Mouse (Mus musculus): ENCODE measurements around the gene Rbfox1. TPM values are rescaled to one million over a fixed set of nuclear protein-coding genes. Genes with fewer than 3 reads are reported as not detected.

The Rbfox1 gene
- polyA plus RNA-seq, 1 experiment from 2014 or later: 4.3 TPM

DNA sequence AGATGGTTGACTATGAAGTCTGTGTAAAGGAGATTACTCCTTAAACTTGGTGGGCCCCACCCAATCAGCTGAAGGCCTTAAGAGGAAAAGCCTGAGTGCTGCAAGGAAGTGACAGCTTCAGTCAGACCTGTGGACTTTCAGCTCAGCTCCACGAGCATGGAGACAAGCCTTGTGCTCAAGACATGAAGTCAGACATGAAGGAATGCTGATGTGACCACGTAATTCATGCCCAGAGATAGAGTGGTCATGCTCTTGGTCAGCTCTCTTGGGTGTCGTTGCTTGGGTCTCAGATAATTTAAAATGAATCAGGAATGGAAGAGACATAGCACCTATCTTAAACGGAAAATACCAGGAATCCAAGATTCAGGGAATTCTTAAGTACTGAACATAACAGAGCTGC, 1019.8 kb downstream of the Rbfox1 start:
- no peak overlapping the region for H3K27ac ChIP-seq (replicated peaks)
- no peaks in the 10 kb centered on the region for H3K27me3 ChIP-seq
- H3K9ac ChIP-seq: no peak overlapping the region
- no peak for ATAC-seq (ENCODE audit: insufficient number of reproducible peaks, low FRiP score, low TSS enrichment, low read depth)
- no peaks in the 10 kb centered on the region for H3K4me1 ChIP-seq
- H3K36me3 ChIP-seq: no peaks in the 10 kb centered on the region
- H3K9me3 ChIP-seq (replicated peaks): no peaks in the 10 kb centered on the region
- 72% methylated on average over 4 of the region's 4 CpGs for WGBS
- H3K4me2 ChIP-seq (replicated peaks): no peak overlapping the region
- H3K4me3 ChIP-seq (replicated peaks): no peak overlapping the region

- WGBS: 66% methylated on average over 2 of the region's 2 CpGs
- H3K4me3 ChIP-seq (replicated peaks): no peak overlapping the region
- H3K4me2 ChIP-seq (replicated peaks): no peak overlapping the region
- H3K36me3 ChIP-seq: no peaks in the 10 kb centered on the region
- no peaks in the 10 kb centered on the region for H3K9me3 ChIP-seq (replicated peaks)
- no peak overlapping the region for H3K9ac ChIP-seq
- H3K27ac ChIP-seq (replicated peaks): no peak overlapping the region
- no peaks in the 10 kb centered on the region for H3K27me3 ChIP-seq
- ATAC-seq (ENCODE audit: insufficient number of reproducible peaks, low FRiP score, low TSS enrichment, low read depth): no peak
- H3K4me1 ChIP-seq: no peaks in the 10 kb centered on the region
Observed at GRCm38 (mm10) chr16:6906001-6906400, 1020.8 kb downstream of the Rbfox1 start.

DNA sequence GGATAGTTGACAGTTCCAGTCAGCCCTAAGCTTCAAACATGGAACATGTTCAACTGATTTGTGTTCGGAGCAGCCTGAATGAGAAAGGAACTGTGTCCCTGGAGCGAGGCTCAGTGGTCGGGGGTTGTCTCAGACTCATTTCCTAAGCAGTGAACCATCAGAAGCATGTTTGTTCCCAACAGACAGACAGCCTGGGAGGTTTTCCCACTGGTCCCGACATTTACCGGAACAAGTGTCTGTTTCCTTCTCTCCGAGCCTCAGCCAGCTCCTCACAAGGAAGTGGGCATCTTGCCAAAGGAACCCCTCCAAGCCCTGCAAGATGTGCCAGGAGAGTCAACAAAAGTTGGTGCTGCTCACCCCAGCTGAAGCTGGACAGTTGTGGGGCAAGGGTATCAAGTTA, 1022.4 kb downstream of the Rbfox1 start:
- Histone ChIP-seq H3K36me3 (no peaks in the 10 kb centered on the region), H3K4me3 (replicated peaks) (no peak overlapping the region), H3K4me2 (replicated peaks) (no peak overlapping the region), H3K27ac (replicated peaks) (no peak overlapping the region), H3K27me3 (no peaks in the 10 kb centered on the region), H3K9ac (no peak overlapping the region), H3K9me3 (replicated peaks) (no peaks in the 10 kb centered on the region), H3K4me1 (no peaks in the 10 kb centered on the region)
- ATAC-seq (ENCODE audit: insufficient number of reproducible peaks, low FRiP score, low TSS enrichment, low read depth): no peak
- 50% methylated on average over 6 of the region's 6 CpGs for WGBS

DNA sequence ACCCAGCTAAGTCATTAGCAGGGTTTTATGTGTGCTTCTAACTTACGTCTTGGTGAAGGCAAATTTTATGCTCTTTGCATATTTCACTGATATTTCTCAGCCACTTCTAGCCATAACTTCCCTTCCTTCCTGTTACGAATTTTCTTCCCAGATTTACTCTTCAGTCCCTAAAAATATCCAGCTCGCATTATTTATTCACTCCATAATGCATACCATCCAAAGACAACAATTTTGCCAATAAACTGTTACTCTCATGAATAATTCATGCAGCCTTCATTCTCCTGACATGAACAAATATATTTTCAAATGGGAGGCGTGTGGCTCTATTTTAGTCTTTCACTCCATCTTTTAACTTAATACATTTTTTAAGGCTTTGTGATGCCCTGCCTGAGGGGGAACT, 1029.4 kb downstream of the Rbfox1 start:
- H3K4me1 ChIP-seq: no peaks in the 10 kb centered on the region
- H3K27ac ChIP-seq (replicated peaks): no peak overlapping the region
- 46% methylated on average over 4 of the region's 4 CpGs for WGBS
- no peak overlapping the region for H3K4me2 ChIP-seq (replicated peaks)
- H3K36me3 ChIP-seq: no peaks in the 10 kb centered on the region
- ATAC-seq (ENCODE audit: insufficient number of reproducible peaks, low FRiP score, low TSS enrichment, low read depth): no peak
- H3K9me3 ChIP-seq (replicated peaks): no peaks in the 10 kb centered on the region
- no peaks in the 10 kb centered on the region for H3K27me3 ChIP-seq
- H3K4me3 ChIP-seq (replicated peaks): no peak overlapping the region
- H3K9ac ChIP-seq: no peak overlapping the region

GRCm38 (mm10) chr16:6918641-6919040, 1033.5 kb downstream of the Rbfox1 start:
- WGBS: 18% methylated on average over 3 of the region's 3 CpGs
- no peak for ATAC-seq (ENCODE audit: insufficient number of reproducible peaks, low FRiP score, low TSS enrichment, low read depth)

GRCm38 (mm10) chr16:6919681-6920080, 1034.5 kb downstream of the Rbfox1 start:
- Histone ChIP-seq H3K27me3 (no peaks in the 10 kb centered on the region), H3K4me3 (replicated peaks) (no peak overlapping the region), H3K4me2 (replicated peaks) (no peak overlapping the region), H3K36me3 (no peaks in the 10 kb centered on the region), H3K9ac (no peak overlapping the region), H3K4me1 (no peaks in the 10 kb centered on the region), H3K9me3 (replicated peaks) (no peaks in the 10 kb centered on the region), H3K27ac (replicated peaks) (no peak overlapping the region)
- ATAC-seq (ENCODE audit: insufficient number of reproducible peaks, low FRiP score, low TSS enrichment, low read depth): no peak
- WGBS: 26% methylated on average over 5 of the region's 5 CpGs

More at GRCm38 (mm10) chr16:6918641-6919040, 1033.5 kb downstream of the Rbfox1 start:
- Histone ChIP-seq H3K4me1 (no peaks in the 10 kb centered on the region), H3K4me2 (replicated peaks) (no peak overlapping the region), H3K9ac (no peak overlapping the region), H3K36me3 (no peaks in the 10 kb centered on the region), H3K27ac (replicated peaks) (no peak overlapping the region), H3K9me3 (replicated peaks) (no peaks in the 10 kb centered on the region), H3K27me3 (no peaks in the 10 kb centered on the region), H3K4me3 (replicated peaks) (no peak overlapping the region)

GRCm38 (mm10) chr16:6927661-6928060, 1042.5 kb downstream of the Rbfox1 start:
- Histone ChIP-seq H3K4me1 (no peaks in the 10 kb centered on the region), H3K27me3 (no peaks in the 10 kb centered on the region), H3K4me2 (replicated peaks) (no peak overlapping the region), H3K9ac (no peak overlapping the region), H3K9me3 (replicated peaks) (no peaks in the 10 kb centered on the region), H3K4me3 (replicated peaks) (no peak overlapping the region), H3K36me3 (no peaks in the 10 kb centered on the region), H3K27ac (replicated peaks) (no peak overlapping the region)
- ATAC-seq (ENCODE audit: insufficient number of reproducible peaks, low FRiP score, low TSS enrichment, low read depth): no peak
- WGBS: 56% methylated on average over 2 of the region's 2 CpGs

GRCm38 (mm10) chr16:6930795-6931194, 1045.6 kb downstream of the Rbfox1 start:
- Histone ChIP-seq H3K4me3 (replicated peaks) (no peak overlapping the region), H3K27ac (replicated peaks) (no peak overlapping the region), H3K9ac (no peak overlapping the region), H3K4me2 (replicated peaks) (no peak overlapping the region), H3K27me3 (no peaks in the 10 kb centered on the region), H3K4me1 (no peaks in the 10 kb centered on the region), H3K36me3 (no peaks in the 10 kb centered on the region), H3K9me3 (replicated peaks) (no peaks in the 10 kb centered on the region)
- WGBS: 45% methylated on average over 3 of the region's 3 CpGs
- ATAC-seq (ENCODE audit: insufficient number of reproducible peaks, low FRiP score, low TSS enrichment, low read depth): no peak

- H3K4me1 ChIP-seq: no peaks in the 10 kb centered on the region
- no peak overlapping the region for H3K27ac ChIP-seq (replicated peaks)
- 72% methylated on average over 6 of the region's 6 CpGs for WGBS
- H3K4me3 ChIP-seq (replicated peaks): no peak overlapping the region
- H3K9me3 ChIP-seq (replicated peaks): no peaks in the 10 kb centered on the region
- H3K9ac ChIP-seq: no peak overlapping the region
- ATAC-seq (ENCODE audit: insufficient number of reproducible peaks, low FRiP score, low TSS enrichment, low read depth): no peak
- no peaks in the 10 kb centered on the region for H3K27me3 ChIP-seq
- H3K36me3 ChIP-seq: no peaks in the 10 kb centered on the region
- H3K4me2 ChIP-seq (replicated peaks): no peak overlapping the region
Observed at GRCm38 (mm10) chr16:6946151-6946550, 1061.0 kb downstream of the Rbfox1 start.

GRCm38 (mm10) chr16:6949666-6950065, 1064.5 kb downstream of the Rbfox1 start:
- Histone ChIP-seq H3K27ac (replicated peaks) (no peak overlapping the region), H3K4me3 (replicated peaks) (no peak overlapping the region), H3K27me3 (no peaks in the 10 kb centered on the region), H3K4me2 (replicated peaks) (no peak overlapping the region), H3K9me3 (replicated peaks) (no peaks in the 10 kb centered on the region), H3K9ac (no peak overlapping the region), H3K36me3 (no peaks in the 10 kb centered on the region), H3K4me1 (no peaks in the 10 kb centered on the region)
- no peak for ATAC-seq (ENCODE audit: insufficient number of reproducible peaks, low FRiP score, low TSS enrichment, low read depth)
- 78% methylated on average over 2 of the region's 2 CpGs for WGBS

DNA sequence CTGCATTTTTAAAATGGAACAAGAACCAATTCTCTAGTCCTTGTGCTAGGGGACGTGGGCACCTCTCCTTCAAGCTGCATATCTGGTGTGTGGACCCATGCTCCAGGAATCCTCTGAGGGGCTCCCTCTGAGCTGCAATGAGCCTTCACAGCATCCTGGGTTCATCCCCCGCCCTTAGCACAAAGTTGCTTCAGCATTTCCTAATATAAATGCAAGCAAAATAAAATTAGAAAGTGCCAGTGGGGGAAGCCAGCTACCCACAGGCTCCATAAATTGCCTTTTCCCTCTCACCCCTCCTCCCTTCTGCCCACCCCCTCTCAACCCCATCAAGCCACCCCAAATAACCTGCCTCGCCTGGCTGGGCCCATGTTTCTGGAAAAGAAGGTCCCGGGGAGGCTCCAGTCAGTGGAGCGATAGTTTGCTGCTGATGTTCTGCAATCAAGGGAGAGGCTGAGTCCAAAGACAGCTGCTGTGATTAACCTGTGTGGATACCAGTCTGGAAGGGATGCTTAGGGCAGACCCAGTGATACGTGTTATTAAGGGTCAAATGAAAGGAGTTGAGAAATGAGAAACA, 1070.0 kb downstream of the Rbfox1 start:
- no peak overlapping the region for H3K9ac ChIP-seq

DNA sequence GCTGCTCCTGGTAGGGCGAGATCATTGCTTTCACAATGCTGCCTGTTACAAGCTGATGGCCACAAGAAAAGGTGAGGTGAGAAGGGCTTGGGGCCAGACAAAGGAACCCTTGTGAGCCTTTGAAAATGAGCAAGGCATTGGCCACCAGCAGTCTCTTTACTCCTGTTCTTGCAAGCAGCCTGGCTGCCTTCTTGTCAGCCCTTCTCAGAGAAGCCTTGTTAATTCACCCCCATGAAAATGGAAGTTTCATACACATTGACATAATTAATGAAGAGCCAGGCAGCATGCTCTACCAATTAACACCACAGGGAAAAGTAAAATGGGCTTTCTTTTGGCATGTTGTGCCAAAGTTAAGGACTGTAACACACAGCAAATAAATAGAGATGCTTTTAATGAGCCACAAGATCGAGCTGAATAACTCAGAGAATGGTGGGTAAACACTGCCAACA, 1076.8 kb downstream of the Rbfox1 start:
- no peak overlapping the region for H3K27ac ChIP-seq (replicated peaks)
- no peak overlapping the region for H3K4me3 ChIP-seq (replicated peaks)
- WGBS: 36% methylated on average over 2 of the region's 2 CpGs
- no peak for ATAC-seq (ENCODE audit: insufficient number of reproducible peaks, low FRiP score, low TSS enrichment, low read depth)
- no peaks in the 10 kb centered on the region for H3K4me1 ChIP-seq
- no peak overlapping the region for H3K4me2 ChIP-seq (replicated peaks)
- no peaks in the 10 kb centered on the region for H3K36me3 ChIP-seq
- no peak overlapping the region for H3K9ac ChIP-seq
- no peaks in the 10 kb centered on the region for H3K27me3 ChIP-seq
- no peaks in the 10 kb centered on the region for H3K9me3 ChIP-seq (replicated peaks)

More for the DNA sequence above, 1070.0 kb downstream of the Rbfox1 start:
- Histone ChIP-seq H3K4me3 (replicated peaks) (no peak overlapping the region), H3K4me1 (no peaks in the 10 kb centered on the region), H3K27me3 (no peaks in the 10 kb centered on the region), H3K4me2 (replicated peaks) (no peak overlapping the region), H3K9me3 (replicated peaks) (no peaks in the 10 kb centered on the region), H3K36me3 (no peaks in the 10 kb centered on the region), H3K27ac (replicated peaks) (no peak overlapping the region)
- 75% methylated on average over 6 of the region's 6 CpGs for WGBS
- ATAC-seq (ENCODE audit: insufficient number of reproducible peaks, low FRiP score, low TSS enrichment, low read depth): no peak
